Mouse (Mus musculus) kidney, postnatal 25 days (tissue): ENCODE measurements at regions not wholly inside any gene's neighbourhood (a gene's known extent, or its start where the extent isn't known, plus 50 kb on each side); places are given as distances from the start of the nearest gene placed in this dataset.
A peak's percentile ranks its signal among the peaks of the same experiment; 100 is the strongest.

Experiments
- DNase-seq, 2 experiments: peaks; one replicate each; pipeline ENCODE4 v3.0.0; 2021; ENCODE audit warnings: mixed read lengths in 2 of 2

GRCm38 (mm10) chr8:128065964-128066680 is 292.3 kb upstream of the Nrp1 start:
- no peak for DNase-seq

- DNase-seq, result no peak
These were observed 288.7 kb upstream of the Nrp1 start for GRCm38 (mm10) chr8:128069749-128070148.

DNA sequence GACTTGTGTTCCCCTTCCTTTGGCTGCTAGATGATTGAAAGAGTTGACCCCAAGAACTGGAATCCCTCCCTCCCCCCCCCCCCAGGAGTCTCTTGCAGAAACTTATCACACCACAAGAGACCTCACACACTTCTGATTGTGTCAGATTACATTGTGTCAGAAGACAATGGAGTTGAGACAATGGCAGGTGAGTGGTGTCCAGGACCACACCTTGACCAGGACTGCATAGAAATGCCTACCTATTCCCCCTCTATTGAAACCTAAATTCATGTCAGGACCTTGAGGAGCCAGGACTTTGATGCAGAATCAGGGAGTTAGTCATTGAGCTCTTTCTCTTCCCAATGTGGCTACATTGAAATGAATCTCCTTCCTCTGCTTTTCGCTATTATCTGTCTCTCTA is 282.8 kb upstream of the Nrp1 start:
- no peak for DNase-seq

DNA sequence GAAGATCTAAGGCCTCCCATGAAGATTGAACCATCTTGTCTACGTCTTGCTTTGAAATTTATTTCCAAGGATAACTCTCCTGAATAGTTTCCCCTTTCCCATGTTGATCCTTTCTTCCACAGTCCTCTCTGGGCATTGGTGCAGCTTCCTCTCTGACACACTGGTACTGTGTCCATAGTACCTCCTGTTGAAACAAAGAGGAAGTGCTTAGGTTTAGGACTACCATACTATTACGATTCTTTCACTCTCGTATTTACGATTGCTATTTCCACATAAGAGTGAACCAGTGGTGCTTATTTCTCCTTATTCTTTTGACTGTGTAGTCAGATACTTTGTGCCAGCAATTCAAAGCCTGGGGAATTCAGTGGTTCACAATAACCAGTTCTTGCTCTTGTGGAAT is 282.2 kb upstream of the Nrp1 start:
- DNase-seq, result no peak

DNA sequence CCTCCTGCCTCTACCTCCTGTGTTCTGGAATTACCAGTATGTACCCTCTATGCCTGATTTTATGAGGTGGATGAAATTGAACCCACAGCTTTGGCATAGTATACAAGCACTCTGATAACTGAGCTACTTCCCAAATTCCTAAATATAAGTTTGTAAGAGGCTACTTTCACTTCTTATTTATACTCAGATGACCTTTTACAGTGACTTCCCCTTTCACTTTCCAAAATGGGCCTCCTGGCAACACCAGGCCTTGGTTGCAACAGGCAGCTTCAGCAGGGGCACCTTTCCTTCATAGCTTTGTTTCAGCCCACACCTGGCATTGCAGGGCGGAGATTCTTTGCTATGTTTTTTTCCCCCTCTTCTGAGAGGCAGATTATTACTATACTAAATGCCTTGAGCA is 279.7 kb upstream of the Nrp1 start:
- DNase-seq, result no peak

- DNase-seq, result no peak
These were observed 272.6 kb upstream of the Nrp1 start for GRCm38 (mm10) chr8:128085800-128086199.

- no peak for DNase-seq
These were observed 270.9 kb upstream of the Nrp1 start for GRCm38 (mm10) chr8:128087500-128087899.

- peak in 1 of 2 experiments; percentile 41 for DNase-seq
These were observed 265.6 kb upstream of the Nrp1 start for GRCm38 (mm10) chr8:128092826-128093225.

DNA sequence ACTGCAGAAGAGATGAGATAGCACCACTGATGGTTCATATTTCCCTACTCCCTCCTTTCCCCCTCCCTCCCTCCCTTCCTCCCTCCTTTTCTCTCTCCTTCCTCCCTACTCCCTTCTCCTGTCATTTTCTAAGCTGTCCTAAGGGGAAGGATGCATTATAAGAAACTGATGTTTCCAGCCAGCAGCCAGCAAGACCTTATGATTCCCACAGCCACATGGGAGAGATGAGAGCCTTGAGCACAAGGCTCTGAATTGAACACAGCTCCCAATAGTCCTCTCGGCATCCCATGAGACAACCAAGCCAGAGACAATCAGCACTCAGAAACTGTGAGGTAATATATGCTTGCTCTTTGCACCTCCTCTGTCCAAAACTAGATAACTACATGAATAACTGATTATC is 263.0 kb upstream of the Nrp1 start:
- no peak for DNase-seq

DNA sequence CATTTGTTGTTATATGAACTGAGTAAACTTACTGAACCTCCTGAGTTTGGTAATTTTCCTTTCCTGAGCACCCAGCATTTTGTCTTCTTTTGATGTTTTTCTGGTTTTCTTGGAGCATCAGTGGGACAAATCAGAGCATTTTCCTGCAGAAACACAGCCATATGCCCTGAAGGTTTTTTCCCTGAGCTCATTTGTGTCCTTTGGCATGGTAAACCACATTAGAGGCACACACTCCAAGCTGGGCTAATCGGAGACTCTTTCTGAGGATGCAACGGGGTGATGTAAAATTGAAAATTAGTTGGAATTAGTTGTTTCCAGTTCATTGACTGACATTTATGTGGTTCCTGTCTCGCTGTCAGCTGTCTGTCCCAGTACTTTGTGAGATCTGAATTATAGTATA is 260.8 kb upstream of the Nrp1 start:
- no peak for DNase-seq

DNA sequence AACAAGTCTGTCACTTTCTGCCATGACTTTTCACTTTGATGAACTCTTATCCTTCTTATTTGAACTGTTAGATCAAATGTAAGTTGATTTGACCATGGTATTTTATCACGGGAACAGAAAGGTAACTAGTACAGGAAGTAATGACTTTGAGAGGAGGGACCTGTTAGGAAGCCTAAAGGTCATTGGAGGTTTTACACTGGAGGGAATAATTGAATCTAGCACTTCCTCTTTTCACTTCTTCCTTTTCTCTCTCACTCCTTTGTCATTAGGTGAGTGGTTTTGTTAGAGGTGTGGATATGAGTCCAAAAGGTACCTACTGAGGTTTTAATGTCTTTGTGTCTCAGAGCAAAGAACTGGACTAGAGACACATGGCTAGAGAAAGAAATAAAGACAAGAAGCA is 255.0 kb upstream of the Nrp1 start:
- DNase-seq, result no peak

DNA sequence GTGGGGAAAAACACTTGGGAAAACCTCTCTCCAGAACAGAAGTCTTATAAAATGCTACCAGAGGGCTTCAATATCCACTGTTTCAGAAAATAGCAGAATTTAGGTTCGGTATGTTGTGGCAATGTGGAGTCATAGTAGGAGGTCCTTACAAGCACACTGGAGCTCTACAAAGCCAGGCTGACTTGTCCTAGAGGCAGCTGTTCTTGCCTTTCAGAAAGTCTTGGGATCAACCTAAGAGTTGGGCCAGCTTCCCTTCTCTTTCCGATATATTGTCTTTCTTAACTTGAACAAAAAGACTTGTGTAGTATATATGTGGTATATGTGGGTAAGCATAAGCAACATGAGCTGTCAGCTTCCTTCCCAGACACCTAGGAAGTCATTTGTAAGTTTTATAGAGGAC is 251.8 kb upstream of the Nrp1 start:
- DNase-seq, result no peak

- no peak for DNase-seq
These were observed 251.4 kb upstream of the Nrp1 start for GRCm38 (mm10) chr8:128107041-128107440.

DNA sequence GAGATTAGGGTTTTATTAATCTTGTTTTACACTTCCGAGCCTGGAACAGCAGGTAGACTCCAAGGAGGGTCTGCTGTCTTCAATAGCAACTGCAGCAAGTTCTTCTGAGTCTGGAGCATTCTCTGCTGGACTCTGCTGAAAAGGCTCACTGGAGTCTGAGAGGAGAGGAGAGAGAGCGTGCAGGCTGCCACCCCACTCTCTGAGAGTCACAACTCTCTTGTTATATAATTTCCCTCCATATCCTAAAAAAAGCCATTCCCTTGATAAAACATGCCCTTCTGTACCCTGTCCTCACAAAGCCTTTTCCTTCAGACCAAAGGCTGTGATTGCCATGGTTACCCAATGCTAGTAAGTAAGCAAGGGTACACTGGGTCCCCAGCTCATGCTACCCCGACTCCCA is 249.4 kb upstream of the Nrp1 start:
- no peak for DNase-seq

GRCm38 (mm10) chr8:128111132-128111531 is 247.3 kb upstream of the Nrp1 start:
- DNase-seq, result no peak

DNA sequence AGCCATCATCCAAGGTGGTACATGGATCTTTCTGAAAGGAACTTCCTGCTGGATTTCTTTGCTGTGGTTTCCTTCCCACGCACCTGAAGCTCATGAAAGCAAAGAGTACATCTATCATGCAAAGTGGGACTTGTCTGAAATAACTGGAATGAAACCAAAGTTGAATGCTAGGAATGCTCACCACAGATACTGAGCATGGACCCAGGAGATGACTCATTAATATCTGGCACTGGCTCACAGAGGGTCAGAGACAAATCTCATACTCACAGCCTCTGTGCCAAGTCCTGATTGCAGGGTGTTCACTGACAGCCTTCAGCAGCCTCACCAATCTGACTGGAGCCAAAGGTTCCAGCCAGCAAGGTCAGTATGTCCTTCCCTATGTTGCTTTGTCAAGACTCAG is 245.3 kb upstream of the Nrp1 start:
- DNase-seq, result peak in 1 of 2 experiments; percentile 8

GRCm38 (mm10) chr8:128141290-128141966 is 217.0 kb upstream of the Nrp1 start:
- no peak for DNase-seq

DNA sequence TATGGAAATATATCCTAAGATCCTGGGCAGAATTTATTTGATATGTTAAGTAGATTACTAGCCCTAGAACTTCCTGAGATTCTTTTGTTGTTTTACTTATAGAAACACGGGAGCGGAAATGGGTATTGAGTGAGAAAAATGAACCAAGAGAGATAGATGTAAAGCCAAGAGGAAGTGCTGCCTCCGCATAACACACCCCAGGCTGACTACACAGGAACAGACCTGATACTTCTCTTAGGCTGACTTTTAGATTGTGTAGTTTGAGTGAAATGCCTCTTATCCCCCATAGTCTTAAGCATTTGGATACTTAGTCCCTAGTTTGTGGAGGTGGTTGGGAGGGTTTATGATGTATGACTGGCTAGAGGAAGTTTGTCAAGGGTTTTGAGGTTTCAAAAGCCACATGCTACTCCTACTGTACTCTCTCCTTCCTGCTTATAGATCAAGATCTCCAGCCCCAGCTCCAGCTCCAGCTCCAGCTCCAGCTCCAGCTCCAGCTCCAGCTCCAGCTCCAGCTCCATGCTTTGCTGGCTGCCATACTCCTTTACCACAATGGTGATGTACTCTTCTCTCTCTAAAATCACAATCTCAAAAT is 210.0 kb upstream of the Nrp1 start:
- no peak for DNase-seq

DNA sequence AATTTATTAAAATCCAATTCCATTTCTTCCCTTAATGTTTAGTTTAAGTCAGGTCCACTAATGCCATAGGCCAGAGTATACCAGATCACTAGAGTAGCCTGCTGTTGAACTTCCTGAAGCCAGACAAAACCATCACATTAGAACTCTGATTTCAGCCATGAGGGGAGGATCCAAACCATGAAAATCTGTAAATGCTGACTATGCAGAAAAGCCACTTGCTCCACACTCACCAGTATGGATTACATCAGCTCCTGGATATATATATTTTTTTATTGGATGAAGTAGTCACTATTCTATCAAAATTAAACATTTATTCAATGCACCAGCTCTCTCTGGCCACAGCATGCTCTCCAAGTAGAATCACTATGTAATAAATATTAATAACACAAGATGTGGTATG is 202.8 kb upstream of the Nrp1 start:
- DNase-seq, result no peak

DNA sequence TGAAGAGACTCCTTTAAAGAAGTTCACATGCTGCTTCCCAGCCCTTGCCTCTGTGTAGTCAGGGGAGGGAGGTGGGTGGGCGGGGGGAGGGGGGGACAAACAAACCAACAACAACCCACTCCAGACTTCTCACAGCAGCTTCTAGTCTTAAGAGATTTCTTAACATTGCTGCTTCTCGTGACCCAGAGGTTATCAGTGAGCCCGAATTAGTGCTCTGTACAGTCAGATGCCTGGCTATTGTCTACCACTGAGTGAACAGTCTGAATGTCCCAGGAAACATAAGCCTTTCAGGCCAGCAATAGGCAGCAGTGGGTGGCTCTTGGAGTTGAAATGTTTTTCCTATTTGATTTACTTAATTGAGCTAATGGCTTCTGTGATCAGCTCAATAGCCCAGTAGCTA is 202.2 kb upstream of the Nrp1 start:
- no peak for DNase-seq

DNA sequence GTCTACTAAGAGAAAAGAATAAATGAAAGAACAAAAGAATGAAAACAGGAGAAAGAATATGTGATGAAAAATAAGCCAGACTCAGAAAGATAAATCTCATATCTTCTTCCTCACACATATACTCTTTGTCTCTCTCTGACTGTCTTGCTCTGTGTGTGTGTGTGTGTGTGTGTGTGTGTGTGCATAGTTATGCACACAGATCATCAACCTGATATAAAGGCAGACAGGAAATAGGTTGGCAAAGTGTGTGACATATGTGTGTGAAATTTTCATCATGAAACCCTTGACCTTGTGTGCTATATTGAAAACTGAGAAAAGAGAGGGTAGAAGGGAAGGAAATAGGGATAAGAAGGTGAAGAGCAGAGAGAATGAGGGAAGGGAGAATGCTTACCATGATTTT is 195.5 kb upstream of the Nrp1 start:
- no peak for DNase-seq

- DNase-seq, result no peak
These were observed 193.4 kb upstream of the Nrp1 start for GRCm38 (mm10) chr8:128164976-128165375.

DNA sequence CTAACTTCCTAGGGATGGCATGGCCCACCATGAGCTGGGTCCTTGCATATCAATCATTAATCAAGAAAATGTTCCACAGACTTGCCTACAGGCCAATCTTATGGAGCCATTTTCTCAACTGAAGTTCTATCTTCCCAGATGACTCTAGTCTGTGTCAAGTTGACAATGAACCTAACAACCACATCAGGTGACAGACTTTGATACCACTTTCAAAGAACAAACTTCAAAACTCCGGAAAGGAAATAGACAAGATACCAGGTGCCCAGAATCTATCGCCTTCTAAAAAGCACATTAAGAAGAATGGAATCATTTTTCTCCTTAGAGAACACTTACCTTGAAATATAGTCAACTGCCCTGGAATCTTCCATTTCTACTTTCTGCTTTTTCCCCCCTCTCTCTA is 192.8 kb upstream of the Nrp1 start:
- no peak for DNase-seq

DNA sequence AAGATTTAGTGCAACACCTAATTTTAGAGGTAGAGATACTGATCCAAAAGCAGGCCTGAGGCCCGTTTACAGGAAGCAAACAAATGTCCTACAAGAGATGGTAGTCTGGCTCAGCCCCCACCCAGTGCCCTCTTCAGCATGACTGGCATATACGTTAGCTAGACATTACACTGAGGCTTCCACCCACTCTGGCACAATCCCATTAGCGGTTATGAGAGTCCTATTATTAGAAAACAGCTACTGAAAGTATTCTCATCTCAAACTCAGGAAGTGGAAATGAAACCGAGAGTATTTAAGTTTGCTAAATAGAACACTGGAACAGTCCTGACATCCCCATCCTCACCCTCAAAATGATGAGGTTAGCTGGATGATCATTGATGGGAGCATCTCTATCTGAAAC is 192.3 kb upstream of the Nrp1 start:
- DNase-seq, result no peak
